Mouse (Mus musculus) gonadal fat pad, adult 2 months (tissue): Measurements from ENCODE around the gene Tmem131l. TPM values are rescaled to one million over a fixed set of nuclear protein-coding genes. Genes with fewer than 3 reads are reported as not detected.

Experiments
- DNase-seq: peaks from one replicate; pipeline ENCODE4 v3.0.0-alpha.2; 2012; ENCODE audit warnings: low read depth
- polyA plus RNA-seq: library from polyadenylated mRNA; depleted of rRNA; stranded (reverse); fragments of >200 nt; gene quantifications from 2 replicates; pipeline ENCODE4 v1.2.3, GENCODE M21; 2012

The Tmem131l gene
- polyA plus RNA-seq, 1 experiment, result 18.8 TPM

GRCm38 (mm10) chr3:84048729-84049175 lies 8.8 kb upstream of the Tmem131l start:
- no peak for DNase-seq

DNA sequence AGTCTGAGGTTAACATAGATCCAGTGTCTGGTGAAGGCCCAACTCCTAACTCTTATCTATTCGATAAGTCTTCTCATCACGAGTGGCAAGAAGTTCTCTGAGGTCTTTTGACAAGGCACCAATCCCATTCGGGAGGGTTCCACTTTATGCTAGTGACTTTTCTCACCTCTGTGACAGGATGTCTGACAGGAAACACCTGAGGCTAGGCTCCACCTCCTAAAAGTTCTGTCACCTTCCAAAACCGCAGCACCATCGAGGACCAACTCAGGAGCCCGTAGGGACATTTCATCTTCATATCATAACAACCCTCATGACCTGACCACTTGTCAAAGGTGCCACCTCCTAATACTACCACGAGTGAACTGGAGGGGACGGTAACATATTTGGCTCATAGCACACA lies 6.2 kb upstream of the Tmem131l start:
- no peak for DNase-seq

GRCm38 (mm10) chr3:84041739-84042138 lies 1.8 kb upstream of the Tmem131l start:
- DNase-seq, result no peak

DNA sequence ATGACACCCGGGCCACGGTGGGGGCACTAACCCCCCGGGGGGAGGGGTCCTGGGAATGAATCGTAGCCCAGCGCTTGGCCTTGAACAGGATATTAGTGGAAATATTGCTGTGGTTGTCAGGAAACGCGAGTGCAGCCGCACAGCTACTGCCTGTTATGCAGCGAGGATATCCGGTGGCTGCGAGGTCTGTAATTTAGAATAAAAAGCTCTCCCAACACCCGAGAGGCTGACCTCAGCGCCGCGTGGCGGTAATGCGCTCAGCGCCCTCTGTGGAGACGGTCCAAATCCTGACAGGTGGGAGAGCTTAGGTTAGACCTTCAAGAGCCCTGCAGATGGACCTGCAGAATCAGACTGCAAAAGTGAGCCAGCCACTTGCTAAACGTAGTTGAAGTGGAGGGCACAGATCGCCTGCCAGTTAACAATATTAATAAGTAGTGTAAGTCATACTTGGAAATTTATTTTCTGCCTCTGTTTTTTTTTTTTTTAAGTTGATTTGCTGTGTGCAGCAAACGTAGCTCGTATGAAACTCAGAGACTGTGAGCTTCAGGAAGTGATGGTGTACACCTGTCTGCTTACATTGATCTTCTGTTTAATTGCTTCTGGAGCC lies 604 bp upstream of the Tmem131l start:
- DNase-seq, result no peak

DNA sequence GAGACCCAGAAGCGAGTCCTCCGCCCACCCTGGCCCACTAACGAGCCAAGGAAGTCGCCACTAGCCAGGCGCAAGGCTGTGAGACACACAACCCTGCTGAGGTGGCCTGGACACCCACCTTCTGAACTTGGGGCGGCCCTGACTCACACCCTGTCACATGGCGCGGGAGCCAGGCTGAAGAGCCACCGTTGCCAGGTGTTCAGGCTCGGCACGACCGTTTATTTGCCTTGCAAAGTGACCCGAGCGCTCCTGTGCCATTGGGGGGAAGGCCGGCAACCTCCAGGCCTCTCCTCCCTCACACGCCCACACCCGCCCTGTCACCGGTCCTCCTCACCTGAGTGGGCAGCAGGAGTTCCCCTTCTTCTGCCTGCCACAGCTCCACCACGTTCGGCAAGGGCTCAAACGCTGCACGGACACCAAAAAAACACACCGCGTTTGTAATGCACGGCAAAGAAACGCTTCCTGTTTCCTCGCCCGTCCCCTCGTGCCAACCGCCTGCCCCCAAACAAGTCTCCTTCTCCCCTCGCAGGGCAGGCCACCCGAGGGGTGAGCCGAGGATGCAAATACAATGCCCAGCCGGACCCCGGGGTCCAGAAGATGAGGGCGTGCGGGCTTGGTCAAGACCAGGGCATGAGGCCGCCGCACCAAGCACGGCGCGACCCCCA lies 862 bp downstream of the Tmem131l start:
- DNase-seq, result no peak

DNA sequence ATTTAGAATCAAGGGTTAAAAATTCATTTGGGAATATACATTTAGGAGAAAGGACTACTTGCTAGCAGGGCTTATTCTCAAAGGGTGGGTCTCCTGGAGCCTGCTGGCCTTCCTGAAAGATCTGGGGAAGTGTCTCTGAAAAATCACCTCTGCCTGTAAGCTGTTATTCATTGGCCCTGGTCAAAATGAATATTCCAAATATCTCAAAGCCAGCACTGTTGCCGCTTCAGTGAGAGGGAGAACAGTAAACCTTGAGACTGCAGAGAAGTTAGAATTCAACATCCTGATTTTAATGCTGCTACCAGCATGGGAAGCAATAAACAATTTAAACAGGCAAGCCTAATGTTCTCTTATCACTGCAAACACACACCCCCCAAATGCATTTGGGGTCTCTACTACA lies 1.8 kb downstream of the Tmem131l start:
- no peak for DNase-seq

DNA sequence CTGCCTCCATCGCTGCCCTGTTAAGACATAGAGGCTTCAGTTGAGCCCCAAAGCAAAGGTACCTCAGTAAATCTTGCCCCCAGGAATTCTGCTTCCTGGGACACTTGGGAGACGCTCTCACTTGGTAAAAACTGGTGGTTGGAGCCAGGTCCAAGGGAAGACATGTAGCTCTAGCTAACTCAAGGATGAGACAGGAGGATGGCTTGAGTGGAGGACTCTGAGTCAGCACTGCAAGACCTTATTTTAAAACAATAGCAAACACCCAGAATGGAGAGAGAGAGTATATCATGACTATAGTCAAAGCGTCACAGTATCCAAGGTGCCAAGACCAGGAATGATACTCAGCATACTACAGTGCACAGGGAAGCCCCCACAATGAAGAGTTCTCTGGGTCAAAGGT lies 2.4 kb downstream of the Tmem131l start:
- DNase-seq, result no peak

- DNase-seq, result no peak
Measured at GRCm38 (mm10) chr3:84036866-84037265, 3.1 kb downstream of the Tmem131l start.

GRCm38 (mm10) chr3:84035728-84036364 lies 4.1 kb downstream of the Tmem131l start:
- no peak for DNase-seq

GRCm38 (mm10) chr3:84034115-84034780 lies 5.7 kb downstream of the Tmem131l start:
- no peak for DNase-seq

DNA sequence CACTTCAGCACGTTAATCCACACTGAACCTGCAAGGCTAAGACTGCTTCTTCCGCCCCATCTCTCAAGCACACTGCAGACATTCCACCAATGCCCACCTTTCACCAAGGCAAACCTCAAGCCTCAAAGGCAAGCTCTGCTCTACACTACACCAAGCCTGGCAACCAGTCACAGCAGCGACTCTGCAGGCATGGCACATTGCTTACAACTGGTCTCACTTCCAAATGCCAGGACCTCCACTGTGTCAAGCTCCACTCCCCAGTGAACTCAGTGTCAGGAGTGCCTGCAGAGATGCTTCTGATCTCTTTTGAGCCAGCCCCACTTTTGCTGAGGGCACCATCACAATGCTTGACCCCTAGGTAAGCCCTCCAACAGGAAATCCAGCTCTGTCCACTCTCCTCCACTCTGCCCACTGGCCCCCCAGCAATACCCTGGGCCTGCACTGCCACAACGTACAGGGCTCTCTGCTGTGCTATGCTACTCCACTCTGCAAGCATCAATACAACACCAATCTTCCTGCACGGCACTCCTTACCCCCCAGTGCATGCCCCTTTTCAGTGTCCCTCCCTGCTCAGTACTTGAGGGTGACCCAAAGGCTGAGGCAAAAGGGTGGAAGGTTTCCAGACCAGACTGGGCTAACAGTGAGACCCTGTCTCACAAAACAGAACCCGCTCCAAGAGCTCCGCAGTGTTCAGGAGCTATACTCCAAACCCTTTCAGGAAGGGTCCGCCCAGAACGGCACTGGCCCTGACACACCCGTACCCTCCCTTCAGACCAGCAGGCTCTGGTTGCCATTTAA lies 6.8 kb downstream of the Tmem131l start:
- DNase-seq, result no peak

DNA sequence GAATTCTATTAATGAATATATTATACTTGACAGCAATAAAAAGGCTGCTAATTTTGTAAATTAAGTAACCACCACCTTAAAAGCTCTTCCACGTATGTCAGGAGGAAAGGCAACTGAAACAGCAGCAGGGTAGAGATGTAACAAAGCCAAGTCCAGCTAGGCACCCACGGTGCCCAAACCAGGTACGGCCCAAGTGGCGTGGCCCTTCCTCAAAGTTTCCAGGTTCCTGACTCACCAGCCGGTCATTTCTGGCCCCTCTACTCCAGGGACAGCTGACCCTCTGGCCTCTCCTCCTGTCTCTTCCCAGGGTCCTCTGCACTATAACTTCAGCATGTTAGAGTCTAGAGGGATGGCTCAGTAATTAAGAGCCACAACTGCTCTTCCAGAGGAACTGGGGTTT lies 7.6 kb downstream of the Tmem131l start:
- DNase-seq, result no peak

DNA sequence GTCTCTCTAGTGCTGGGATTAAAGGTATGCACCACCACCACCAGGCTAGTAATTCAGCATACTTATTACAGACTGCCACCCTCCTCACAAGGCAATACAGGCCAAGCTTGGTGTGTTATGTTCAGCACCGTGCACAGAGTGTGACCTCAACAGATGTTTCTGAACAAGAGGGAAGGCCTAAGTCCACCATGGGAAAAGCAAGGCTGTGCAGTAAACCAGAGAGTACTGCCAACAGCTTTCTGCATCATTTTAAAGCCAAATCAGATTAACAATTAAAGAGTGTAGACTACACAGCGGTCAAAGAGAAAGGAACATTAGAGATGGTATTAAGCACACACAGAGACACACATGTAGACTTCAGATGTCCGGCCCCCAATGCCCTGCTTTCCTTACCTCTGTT lies 8.8 kb downstream of the Tmem131l start:
- no peak for DNase-seq

- no peak for DNase-seq
Measured at GRCm38 (mm10) chr3:84028968-84029367, 11.0 kb downstream of the Tmem131l start.

GRCm38 (mm10) chr3:84027691-84028159 lies 12.2 kb downstream of the Tmem131l start:
- no peak for DNase-seq

- DNase-seq, result no peak
Measured at GRCm38 (mm10) chr3:84024512-84025072, 15.4 kb downstream of the Tmem131l start.

- DNase-seq, result no peak
Measured at GRCm38 (mm10) chr3:84022723-84023122, 17.3 kb downstream of the Tmem131l start.

GRCm38 (mm10) chr3:84022201-84022584 lies 17.8 kb downstream of the Tmem131l start:
- no peak for DNase-seq

DNA sequence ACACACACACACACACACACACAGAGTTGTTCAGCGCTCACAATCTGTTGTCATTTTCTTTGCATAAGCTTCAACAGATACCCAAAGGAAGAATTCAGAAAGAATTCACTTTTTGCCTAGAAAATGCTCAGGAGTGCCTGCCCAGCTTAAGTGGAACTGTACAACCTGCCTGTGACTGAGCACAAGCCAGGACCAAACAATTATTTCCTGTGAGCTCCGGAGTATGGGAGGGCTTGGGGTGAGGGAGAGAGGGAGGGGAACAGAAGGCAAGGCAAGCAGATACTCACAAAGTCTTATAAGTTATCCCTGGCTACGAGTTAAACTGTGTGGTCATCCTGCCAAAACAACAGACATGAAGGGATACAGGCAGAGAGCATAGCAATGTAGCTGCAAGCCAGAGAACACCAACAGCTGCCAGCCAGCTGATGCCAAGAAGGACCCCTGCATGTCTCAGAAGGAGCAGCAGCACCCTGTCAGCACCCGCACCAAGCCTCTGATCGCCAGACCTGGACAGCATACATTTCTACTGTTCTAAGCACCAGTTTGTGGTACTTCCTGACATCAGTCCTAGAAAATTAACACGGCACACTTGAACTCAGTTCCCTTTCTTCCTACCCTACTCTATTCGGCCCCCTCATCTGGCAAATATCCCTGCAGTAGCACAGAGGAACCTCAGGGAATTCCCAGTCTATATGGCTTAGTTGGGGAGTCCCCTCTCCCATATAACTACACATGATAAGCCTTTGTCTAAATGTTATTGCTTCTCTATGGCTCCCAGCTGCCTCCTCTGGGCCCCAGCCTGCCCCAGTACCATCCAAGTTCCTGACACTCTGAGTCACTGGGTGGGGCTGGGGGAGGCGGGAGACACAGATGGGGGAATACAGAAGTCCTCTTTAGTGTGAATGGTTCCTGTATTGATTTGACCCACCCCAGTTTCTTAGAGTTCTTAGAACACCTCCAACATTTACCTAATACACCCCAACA lies 18.5 kb downstream of the Tmem131l start:
- DNase-seq, result no peak

GRCm38 (mm10) chr3:84020528-84020927 lies 19.4 kb downstream of the Tmem131l start:
- no peak for DNase-seq
